Mouse (Mus musculus) heart, adult 2 months (tissue): ENCODE measurements around the gene BC067074.
"Not testable (repeated sequence)": the region's sequence is repeated elsewhere in the genome, so short reads cannot be mapped to it uniquely, and the experiment has no call there.

Experiments used
- CTCF ChIP-seq: fragments of 200-600 bp; IDR thresholded peaks from 2 replicates; pipeline ENCODE4 v1.8.1; 2022; ENCODE audit warnings: antibody characterized with exemption, mild to moderate bottlenecking, moderate library complexity
- POLR2A ChIP-seq: fragments of 200-500 bp; IDR thresholded peaks from 2 replicates; pipeline ENCODE4 v1.6.1; 2011; ENCODE audit warnings: mild to moderate bottlenecking, low read depth, low read length, control low read depth; ENCODE audit not compliant: insufficient read depth

DNA sequence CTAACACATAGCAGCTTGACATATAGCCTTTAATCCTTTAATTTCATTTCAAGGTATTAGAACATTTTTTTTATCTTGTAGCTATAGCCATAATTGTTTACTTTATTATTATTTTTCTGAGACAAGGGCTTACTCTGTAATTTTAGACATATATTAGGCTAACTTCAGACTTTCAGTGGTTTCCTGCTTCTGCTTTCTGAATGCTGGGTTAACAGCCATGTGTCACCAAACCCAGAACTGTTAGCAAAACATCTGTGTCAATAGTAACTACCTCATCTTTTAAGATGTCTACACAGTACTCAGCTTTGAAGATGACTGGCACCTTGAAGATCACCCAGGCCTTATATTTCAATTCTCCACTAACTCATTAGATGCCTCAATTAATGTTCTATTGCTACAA, 89.8 kb downstream of the BC067074 start:
- TF ChIP-seq POLR2A, CTCF: not testable (repeated sequence)
